Mouse (Mus musculus) G1E (cell line): ENCODE results near the gene Eif2d. TPM values are rescaled to one million over a fixed set of nuclear protein-coding genes. Genes with fewer than 3 reads are reported as not detected.
A peak's percentile ranks its signal among the peaks of the same experiment; 100 is the strongest.

Experiments
- ATAC-seq: 2 replicates; pipeline ENCODE4 v1.8.0; 2016; ENCODE audit warnings: mild to moderate bottlenecking; ENCODE audit not compliant: insufficient number of reproducible peaks, poor library complexity, low FRiP score, severe bottlenecking; ENCODE audit errors: extremely low read depth
- DNase-seq: peaks from one replicate; pipeline ENCODE4 v3.0.0; 2012; ENCODE audit warnings: low spot score
- H3K27me3 ChIP-seq: 2 replicates; pipeline ENCODE4 v1.6.1; 2012; ENCODE audit warnings: mild to moderate bottlenecking, low read length, inconsistent platforms; ENCODE audit not compliant: insufficient read depth
- H3K36me3 ChIP-seq: replicated peaks from 2 replicates; pipeline ENCODE3; 2012; ENCODE audit warnings: mild to moderate bottlenecking, inconsistent platforms
- H3K4me1 ChIP-seq: 2 replicates; pipeline ENCODE4 v1.6.1; 2012; ENCODE audit warnings: low read depth, low read length, inconsistent platforms, mixed read lengths; ENCODE audit not compliant: insufficient read depth
- H3K4me3 ChIP-seq: 2 replicates; pipeline ENCODE4 v1.5.1; 2012; ENCODE audit warnings: low read depth, mild to moderate bottlenecking, inconsistent platforms, low read length, moderate library complexity, mixed read lengths
- H3K9me3 ChIP-seq: replicated peaks from 2 replicates; pipeline ENCODE4 v1.6.1; 2012; ENCODE audit warnings: inconsistent platforms
- CTCF ChIP-seq: IDR thresholded peaks from 2 replicates; pipeline ENCODE4 v1.5.1; 2012; ENCODE audit warnings: low read depth, low read length, inconsistent platforms, mixed read lengths
- GATA1 ChIP-seq: IDR thresholded peaks from 2 replicates; pipeline ENCODE4 v1.6.1; 2012; ENCODE audit warnings: borderline replicate concordance, low read length, inconsistent platforms, mixed read lengths
- GATA2 ChIP-seq: IDR thresholded peaks from 2 replicates; pipeline ENCODE4 v1.6.1; 2012; ENCODE audit warnings: low read depth, low read length, inconsistent platforms, borderline replicate concordance
- POLR2AphosphoS5 ChIP-seq: IDR thresholded peaks from 2 replicates; pipeline ENCODE4 v1.6.1; 2012; ENCODE audit warnings: low read depth, low read length, inconsistent platforms; ENCODE audit not compliant: insufficient replicate concordance
- TAL1 ChIP-seq: conservative IDR thresholded peaks from 2 replicates; pipeline ENCODE4 v1.6.1; 2012; ENCODE audit warnings: low read depth, low read length, inconsistent platforms, mixed read lengths
- polyA plus RNA-seq: library from polyadenylated mRNA; stranded (reverse); fragments of >175 nt; gene quantifications from 2 replicates; pipeline ENCODE4 v1.2.3, GENCODE M21; 2012
- total RNA-seq, 2 experiments: library from RNA; stranded (forward) in 1 of 2; stranded (reverse) in 1 of 2; fragments of 200-1000 nt in 1 of 2; fragments of >200 nt in 1 of 2; fragmentation: Nextera tagmentation in 1 of 2; gene quantifications; 2 replicates each; pipeline ENCODE4 v1.2.3; 2014 to 2017

The Eif2d gene
- total and polyA plus RNA-seq, 3 experiments, result 70.5 to 347 (median 79.5) TPM

- no peak overlapping the region; the same call in 1 of the 2 replicates for H3K4me3 ChIP-seq
- peaks cover 74% of the 10 kb centered on the region for H3K27me3 ChIP-seq
- no peaks in the 10 kb centered on the region for H3K9me3 ChIP-seq
- TF ChIP-seq CTCF (no peak), GATA2 (no peak), TAL1 (no peak), POLR2AphosphoS5 (no peak), GATA1 (no peak)
- H3K4me1 ChIP-seq, result peaks cover 11% of the 10 kb centered on the region
- no peaks in the 10 kb centered on the region for H3K36me3 ChIP-seq
- DNase-seq (no peak), ATAC-seq (no peak)
Observed at GRCm38 (mm10) chr1:131199118-131199821, 46.3 kb downstream of the Eif2d start.

- ATAC-seq, result peak; percentile 55
- H3K4me1 ChIP-seq, result peaks cover 11% of the 10 kb centered on the region
Observed at GRCm38 (mm10) chr1:131199976-131200375, 47.0 kb downstream of the Eif2d start.

GRCm38 (mm10) chr1:131200588-131200987 is 47.6 kb downstream of the Eif2d start:
- DNase-seq, result no peak
- TF ChIP-seq CTCF, result no peak
- no peak for TF ChIP-seq GATA2
- TF ChIP-seq POLR2AphosphoS5, result no peak
- no peak for TF ChIP-seq GATA1
- no peak for TF ChIP-seq TAL1
- ATAC-seq, result no peak
- H3K4me3 ChIP-seq, result no peak overlapping the region
- H3K4me1 ChIP-seq, result peaks cover 11% of the 10 kb centered on the region
- peaks cover 77% of the 10 kb centered on the region for H3K27me3 ChIP-seq
- H3K9me3 ChIP-seq, result no peaks in the 10 kb centered on the region
- H3K36me3 ChIP-seq, result no peaks in the 10 kb centered on the region

More at GRCm38 (mm10) chr1:131199976-131200375, 47.0 kb downstream of the Eif2d start:
- Histone ChIP-seq H3K4me3 (no peak overlapping the region; the same call in 1 of the 2 replicates), H3K9me3 (no peaks in the 10 kb centered on the region), H3K27me3 (peaks cover 74% of the 10 kb centered on the region), H3K36me3 (no peaks in the 10 kb centered on the region)
- DNase-seq, result peak; percentile 36
- TF ChIP-seq POLR2AphosphoS5 (no peak), GATA2 (no peak), CTCF (no peak)

GRCm38 (mm10) chr1:131201391-131201790 is 48.4 kb downstream of the Eif2d start:
- TF ChIP-seq TAL1, result no peak
- Histone ChIP-seq H3K4me1 (peaks cover 12% of the 10 kb centered on the region), H3K36me3 (no peaks in the 10 kb centered on the region), H3K27me3 (peaks cover 76% of the 10 kb centered on the region), H3K4me3 (no peak overlapping the region), H3K9me3 (no peaks in the 10 kb centered on the region)
- ATAC-seq, result no peak
- no peak for DNase-seq

GRCm38 (mm10) chr1:131204461-131204860 is 51.5 kb downstream of the Eif2d start:
- Histone ChIP-seq H3K4me3 (no peak overlapping the region), H3K36me3 (no peaks in the 10 kb centered on the region), H3K27me3 (peaks cover 74% of the 10 kb centered on the region), H3K9me3 (no peaks in the 10 kb centered on the region), H3K4me1 (peaks cover 13% of the 10 kb centered on the region)
- DNase-seq (no peak), ATAC-seq (no peak)
- TF ChIP-seq GATA2 (no peak), POLR2AphosphoS5 (no peak), GATA1 (no peak), CTCF (no peak), TAL1 (no peak)

GRCm38 (mm10) chr1:131206342-131206741 is 53.4 kb downstream of the Eif2d start:
- H3K36me3 ChIP-seq, result no peaks in the 10 kb centered on the region
- no peak for TF ChIP-seq CTCF
- TF ChIP-seq POLR2AphosphoS5, result no peak
- no peak for TF ChIP-seq GATA1
- TF ChIP-seq TAL1, result no peak
- TF ChIP-seq GATA2, result no peak
- DNase-seq (no peak), ATAC-seq (no peak)
- H3K9me3 ChIP-seq, result no peaks in the 10 kb centered on the region
- peaks cover 3% of the 10 kb centered on the region for H3K4me1 ChIP-seq
- peaks cover 66% of the 10 kb centered on the region for H3K27me3 ChIP-seq
- H3K4me3 ChIP-seq, result no peak overlapping the region

GRCm38 (mm10) chr1:131207531-131207930 is 54.5 kb downstream of the Eif2d start:
- Histone ChIP-seq H3K4me1 (peaks cover 3% of the 10 kb centered on the region), H3K27me3 (peaks cover 65% of the 10 kb centered on the region), H3K36me3 (no peaks in the 10 kb centered on the region), H3K4me3 (no peak overlapping the region), H3K9me3 (no peaks in the 10 kb centered on the region)
- TF ChIP-seq GATA2 (no peak), CTCF (peak; percentile 52), TAL1 (no peak), GATA1 (no peak)
- DNase-seq, result peak; percentile 73
- ATAC-seq, result no peak
